Mouse (Mus musculus) midbrain, embryonic 15.5 days (tissue): ENCODE measurements around the gene Arcn1. TPM values are rescaled to one million over a fixed set of nuclear protein-coding genes. Genes with fewer than 3 reads are reported as not detected.

Source experiments
- ATAC-seq: fragments of 200-750 bp; cut with Nextera tagmentation; replicated peaks from 2 replicates; pipeline ENCODE4 v1.8.0; 2017; ENCODE audit warnings: moderate TSS enrichment
- H3K27ac ChIP-seq: fragments of 300-500 bp; sonication (generic); 2 replicates; pipeline ENCODE4 v1.5.1; 2015; ENCODE audit warnings: mild to moderate bottlenecking, inconsistent platforms
- H3K27me3 ChIP-seq: fragments of 300-500 bp; sonication (generic); replicated peaks from 2 replicates; pipeline ENCODE4 v1.6.1; 2015; ENCODE audit warnings: inconsistent platforms
- H3K36me3 ChIP-seq: fragments of 300-500 bp; sonication (generic); replicated peaks from 2 replicates; pipeline ENCODE4 v1.6.1; 2015; ENCODE audit warnings: inconsistent platforms
- H3K4me1 ChIP-seq: fragments of 300-500 bp; sonication (generic); 2 replicates; pipeline ENCODE4 v1.6.1; 2015; ENCODE audit warnings: inconsistent platforms
- H3K4me2 ChIP-seq: fragments of 300-500 bp; sonication (generic); 2 replicates; pipeline ENCODE4 v1.6.1; 2015; ENCODE audit warnings: inconsistent platforms, mild to moderate bottlenecking, moderate library complexity
- H3K4me3 ChIP-seq: fragments of 300-500 bp; sonication (generic); 2 replicates; pipeline ENCODE4 v1.5.1; 2015; ENCODE audit warnings: mild to moderate bottlenecking, inconsistent platforms
- H3K9ac ChIP-seq: fragments of 300-500 bp; sonication (generic); 2 replicates; pipeline ENCODE4 v1.6.1; 2015; ENCODE audit warnings: mild to moderate bottlenecking, inconsistent platforms
- H3K9me3 ChIP-seq: fragments of 300-500 bp; sonication (generic); 2 replicates; pipeline ENCODE4 v1.6.1; 2016; ENCODE audit warnings: inconsistent platforms
- WGBS: fragments of 180-500 bp; shearing (Covaris S2); methylation state at CpG from one replicate; pipeline ENCODE4 v1.1.7; 2015; ENCODE audit warnings: mixed read lengths; 5-methylcytosine and 5-hydroxymethylcytosine counted together
- polyA plus RNA-seq: library from polyadenylated mRNA; unstranded; fragments of >200 nt; fragmentation: Nextera tagmentation; extraction: Ambion mirVana; gene quantifications from 2 replicates; pipeline ENCODE4 v1.2.1, GENCODE M21; 2015

Gene Arcn1
- 134 and 136 TPM in 2 replicates for polyA plus RNA-seq

GRCm38 (mm10) chr9:44767101-44768028, at the start of gene Arcn1, which contains the start of gene Ift46:
Arcn1 (minus strand) TSS chr9:44767845.
Ift46 (plus strand) TSS chr9:44767908.
- Histone ChIP-seq H3K27me3 (no peaks in the 10 kb centered on the region), H3K36me3 (no peaks in the 10 kb centered on the region), H3K27ac (peak within 1 kb of the TSS; percentile 98), H3K9me3 (no peaks in the 10 kb centered on the region), H3K4me1 (peaks cover 25% of the 10 kb centered on the region), H3K9ac (peak within 1 kb of the TSS; percentile 98), H3K4me3 (peak within 1 kb of the TSS; percentile 77), H3K4me2 (peak within 1 kb of the TSS; percentile 78)
- peak; percentile 92 for ATAC-seq
- WGBS = under 1% methylated on average over 82 of the region's 82 CpGs

DNA sequence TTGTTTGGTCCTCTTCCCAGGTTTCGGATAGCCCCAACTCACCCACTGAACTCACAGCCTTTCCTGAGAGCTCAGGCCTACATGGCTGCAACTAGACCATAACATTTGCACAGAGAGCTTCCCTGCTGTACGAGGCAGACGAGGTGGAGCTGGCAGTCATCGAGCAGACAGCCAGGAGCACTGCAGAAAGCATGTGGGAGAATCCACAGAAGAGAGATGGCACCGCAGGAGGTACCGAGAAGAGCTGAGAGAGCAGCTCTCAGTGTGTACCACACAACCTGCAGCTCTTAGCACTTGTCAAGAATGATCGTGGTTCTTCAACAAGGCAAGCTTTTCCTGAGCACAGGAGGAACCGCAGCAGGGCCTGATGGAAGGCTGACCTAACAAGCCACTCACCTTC, 46.5 kb upstream of the Arcn1 start:
- Histone ChIP-seq H3K9ac (no peak overlapping the region), H3K27ac (no peak overlapping the region), H3K9me3 (no peaks in the 10 kb centered on the region), H3K4me1 (no peaks in the 10 kb centered on the region), H3K4me2 (no peak overlapping the region), H3K27me3 (no peaks in the 10 kb centered on the region), H3K4me3 (no peak overlapping the region), H3K36me3 (peaks cover 94% of the 10 kb centered on the region)
- WGBS = 95% methylated on average over 8 of the region's 8 CpGs
- ATAC-seq = no peak

DNA sequence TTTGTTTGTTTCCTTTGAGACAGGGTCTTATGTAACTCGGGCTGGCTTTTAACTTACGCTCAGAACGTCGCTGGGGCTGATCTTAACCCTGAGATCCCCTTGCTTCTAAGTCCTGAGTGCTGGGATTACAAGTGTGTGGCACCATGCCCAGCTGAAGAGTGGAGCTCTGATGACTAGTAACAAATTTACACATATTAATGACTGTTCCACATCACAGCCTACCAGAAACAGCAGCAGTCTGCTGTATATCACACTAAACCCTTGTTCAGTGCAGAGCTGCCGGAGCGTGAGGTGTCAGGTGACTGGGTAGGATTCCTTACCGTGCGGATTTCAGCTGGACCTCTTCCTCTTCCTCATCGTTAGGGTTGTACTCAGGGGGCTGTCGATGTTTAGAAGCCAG, 42.7 kb upstream of the Arcn1 start:
- no peak overlapping the region for H3K27ac ChIP-seq
- no peaks in the 10 kb centered on the region for H3K4me1 ChIP-seq
- no peak overlapping the region for H3K4me3 ChIP-seq
- 92% methylated on average over 10 of the region's 10 CpGs for WGBS
- no peaks in the 10 kb centered on the region for H3K27me3 ChIP-seq
- no peak for ATAC-seq
- no peaks in the 10 kb centered on the region for H3K9me3 ChIP-seq
- no peak overlapping the region for H3K9ac ChIP-seq
- H3K4me2 ChIP-seq = no peak overlapping the region
- peaks cover 90% of the 10 kb centered on the region for H3K36me3 ChIP-seq

DNA sequence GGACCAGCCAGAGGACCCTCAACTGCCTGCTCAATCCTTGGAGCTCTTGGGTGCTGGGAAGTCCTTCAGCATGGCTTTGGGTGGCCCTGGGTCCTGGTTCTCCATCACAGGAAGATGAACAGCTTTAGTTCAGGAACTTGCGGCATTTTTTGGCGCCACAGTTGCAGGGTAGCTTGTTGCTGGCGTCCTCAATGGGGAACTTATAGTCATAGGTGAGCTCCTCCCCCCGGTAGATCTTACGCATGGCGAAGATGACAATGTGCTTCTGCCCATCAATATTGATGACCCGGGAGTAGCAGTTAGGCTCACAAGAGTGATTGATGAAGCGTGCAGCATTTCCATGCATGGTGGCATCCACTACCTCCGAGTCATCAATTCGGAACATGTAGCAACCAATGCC, 40.1 kb upstream of the Arcn1 start:
- 95% methylated on average over 10 of the region's 10 CpGs for WGBS
- H3K4me3 ChIP-seq = no peak overlapping the region
- ATAC-seq = no peak
- no peaks in the 10 kb centered on the region for H3K4me1 ChIP-seq
- H3K27me3 ChIP-seq = no peaks in the 10 kb centered on the region
- H3K36me3 ChIP-seq = peaks cover 64% of the 10 kb centered on the region
- H3K4me2 ChIP-seq = no peak overlapping the region
- H3K9me3 ChIP-seq = no peaks in the 10 kb centered on the region
- no peak overlapping the region for H3K9ac ChIP-seq
- no peak overlapping the region for H3K27ac ChIP-seq

DNA sequence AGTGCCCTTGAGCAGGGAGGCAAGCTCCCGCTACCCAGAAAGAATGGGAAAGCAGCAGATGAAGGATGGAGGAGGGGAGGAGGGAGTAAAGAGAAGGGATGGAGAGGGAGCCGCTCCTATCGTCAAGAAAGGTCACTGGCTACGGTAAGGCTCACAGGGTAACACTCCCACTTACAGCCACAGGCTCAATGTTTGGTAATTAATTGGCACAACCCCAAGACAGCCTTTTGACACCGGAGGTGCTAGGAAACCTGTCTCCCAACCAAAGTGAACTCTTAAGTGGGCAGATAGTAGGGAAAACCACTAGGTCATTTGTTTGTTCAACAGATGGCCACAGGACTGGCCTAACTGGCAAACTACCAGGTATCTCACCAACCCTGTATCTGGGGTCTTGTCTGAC, 39.5 kb upstream of the Arcn1 start:
- H3K9ac ChIP-seq = no peak overlapping the region
- 74% methylated on average over 5 of the region's 5 CpGs for WGBS
- no peak overlapping the region for H3K4me2 ChIP-seq
- H3K36me3 ChIP-seq = peaks cover 59% of the 10 kb centered on the region
- H3K4me1 ChIP-seq = no peaks in the 10 kb centered on the region
- no peaks in the 10 kb centered on the region for H3K9me3 ChIP-seq
- no peak for ATAC-seq
- no peaks in the 10 kb centered on the region for H3K27me3 ChIP-seq
- H3K27ac ChIP-seq = no peak overlapping the region
- no peak overlapping the region for H3K4me3 ChIP-seq

GRCm38 (mm10) chr9:44805536-44805935, 37.9 kb upstream of the Arcn1 start:
- WGBS = 93% methylated on average over 5 of the region's 5 CpGs
- Histone ChIP-seq H3K36me3 (peaks cover 47% of the 10 kb centered on the region), H3K27me3 (peaks cover 7% of the 10 kb centered on the region; the same call in 1 of the 2 replicates)

DNA sequence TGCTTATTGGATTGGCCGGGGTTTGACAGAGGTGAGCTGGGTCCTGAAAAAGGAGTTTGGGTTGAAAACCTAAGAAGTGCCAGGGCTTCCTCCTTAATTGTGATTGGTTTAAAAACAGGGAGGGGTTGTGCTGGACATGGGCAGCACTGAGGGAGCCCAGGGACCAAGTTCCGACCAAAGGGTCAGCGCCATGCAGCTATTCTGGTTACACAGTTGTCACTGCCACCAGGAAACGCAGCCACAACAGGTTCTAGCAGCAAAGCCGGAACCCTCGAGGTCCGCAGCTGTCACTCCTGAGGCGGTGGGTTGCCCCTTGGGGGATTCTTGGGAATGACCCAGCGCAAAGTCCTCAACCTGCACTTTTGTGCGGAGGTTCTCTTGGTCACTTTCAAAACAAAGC, 37.0 kb upstream of the Arcn1 start:
- no peaks in the 10 kb centered on the region for H3K9me3 ChIP-seq
- no peak overlapping the region for H3K4me2 ChIP-seq
- H3K4me1 ChIP-seq = peaks cover 8% of the 10 kb centered on the region
- no peak for ATAC-seq
- H3K36me3 ChIP-seq = peaks cover 38% of the 10 kb centered on the region
- H3K27me3 ChIP-seq = peaks cover 7% of the 10 kb centered on the region; the same call in 1 of the 2 replicates
- H3K27ac ChIP-seq = no peak overlapping the region
- WGBS = 93% methylated on average over 10 of the region's 10 CpGs
- no peak overlapping the region for H3K4me3 ChIP-seq
- H3K9ac ChIP-seq = no peak overlapping the region

More at GRCm38 (mm10) chr9:44805536-44805935, 37.9 kb upstream of the Arcn1 start:
- ATAC-seq = no peak
- Histone ChIP-seq H3K4me1 (no peaks in the 10 kb centered on the region), H3K9ac (no peak overlapping the region), H3K9me3 (no peaks in the 10 kb centered on the region), H3K4me3 (no peak overlapping the region), H3K27ac (no peak overlapping the region), H3K4me2 (no peak overlapping the region)

DNA sequence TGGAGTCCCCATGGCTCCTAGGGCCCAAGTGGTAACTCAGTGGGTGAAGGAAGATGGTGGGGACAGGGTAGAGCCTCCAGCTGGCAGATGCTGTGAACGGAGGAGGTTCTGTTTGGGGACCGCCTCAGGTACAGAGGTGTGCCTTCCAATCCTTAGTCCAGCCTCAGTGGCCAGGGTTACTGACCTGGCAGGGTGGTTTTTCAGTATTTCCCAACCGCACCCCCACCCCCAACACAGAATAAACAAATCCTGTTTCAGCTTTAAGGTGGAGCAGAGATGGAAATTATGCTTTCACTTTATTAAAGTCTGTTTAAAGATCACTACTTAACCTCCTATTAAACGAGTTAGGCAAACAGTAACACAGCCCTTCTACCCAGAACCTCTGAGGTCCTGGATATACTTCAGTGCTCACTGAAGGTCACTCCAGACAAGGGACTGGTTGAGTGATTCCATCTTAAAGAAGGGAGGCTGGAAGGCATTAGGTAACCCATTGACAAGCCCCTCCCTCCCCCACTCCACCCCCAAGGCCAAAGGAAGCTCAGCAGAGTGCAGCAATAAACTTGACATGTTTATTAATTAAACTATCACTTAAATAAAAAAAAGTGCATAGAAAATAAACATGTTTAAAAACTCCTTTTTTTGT, 35.3 kb upstream of the Arcn1 start, which contains the start of gene Ttc36:
Gene Ttc36 (minus strand): TSS at position 265 of the 643 bp plus-strand sequence.
- peaks cover 20% of the 10 kb centered on the region for H3K4me1 ChIP-seq
- H3K9me3 ChIP-seq = no peaks in the 10 kb centered on the region
- H3K27me3 ChIP-seq = peaks cover 11% of the 10 kb centered on the region; the same call in 1 of the 2 replicates
- ATAC-seq = no peak
- no peak within 1 kb of the TSS for H3K9ac ChIP-seq
- H3K36me3 ChIP-seq = peaks cover 21% of the 10 kb centered on the region
- 75% methylated on average over 4 of the region's 4 CpGs for WGBS
- no peak within 1 kb of the TSS for H3K4me3 ChIP-seq
- no peak within 1 kb of the TSS for H3K27ac ChIP-seq
- no peak within 1 kb of the TSS for H3K4me2 ChIP-seq

DNA sequence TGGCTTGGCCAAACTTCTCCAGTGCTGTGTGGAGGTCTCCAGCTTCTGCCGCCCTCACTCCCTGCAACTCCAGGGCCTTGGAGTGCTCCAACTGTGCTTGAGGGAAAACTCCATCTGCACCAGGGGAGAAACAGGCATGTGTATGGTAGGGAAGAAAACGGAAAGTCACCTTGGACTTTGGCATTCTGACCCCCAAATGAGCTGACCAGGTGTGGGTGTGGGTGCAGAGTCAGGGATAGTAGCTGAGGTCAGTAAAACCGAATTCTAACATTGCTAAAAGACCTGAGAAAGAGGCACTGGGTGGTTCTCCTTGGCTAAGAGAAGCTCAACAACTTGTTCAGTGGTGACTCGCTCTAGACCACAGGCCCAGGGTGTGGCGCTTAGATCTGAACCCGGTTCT, 34.0 kb upstream of the Arcn1 start:
- no peak overlapping the region for H3K4me3 ChIP-seq
- H3K9ac ChIP-seq = no peak overlapping the region
- H3K36me3 ChIP-seq = peaks cover 9% of the 10 kb centered on the region
- H3K4me2 ChIP-seq = no peak overlapping the region
- WGBS = 88% methylated on average over 6 of the region's 6 CpGs
- H3K27ac ChIP-seq = no peak overlapping the region
- ATAC-seq = no peak
- peaks cover 12% of the 10 kb centered on the region; the same call in 1 of the 2 replicates for H3K27me3 ChIP-seq
- no peaks in the 10 kb centered on the region for H3K9me3 ChIP-seq
- H3K4me1 ChIP-seq = peaks cover 21% of the 10 kb centered on the region

DNA sequence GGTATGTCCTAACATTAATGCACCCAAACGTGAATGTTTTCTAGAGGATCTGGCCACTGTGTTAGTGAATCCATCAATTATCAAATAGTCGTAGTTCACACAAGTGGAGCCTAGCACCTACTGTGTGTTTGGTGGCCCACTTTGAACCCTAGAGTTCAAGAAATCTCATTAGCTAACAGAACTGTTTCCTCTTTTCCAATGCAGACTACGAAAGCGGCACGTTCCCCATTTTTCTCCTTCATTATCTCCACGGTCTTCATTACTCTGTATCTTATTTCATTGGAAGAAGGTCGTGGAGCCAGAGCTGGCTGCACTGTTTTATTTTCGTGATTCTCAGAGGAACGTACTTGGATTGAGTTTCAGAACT, 32.3 kb upstream of the Arcn1 start:
- WGBS = 35% methylated on average over 9 of the region's 9 CpGs
- peak overlapping the region; percentile 60 for H3K4me3 ChIP-seq

DNA sequence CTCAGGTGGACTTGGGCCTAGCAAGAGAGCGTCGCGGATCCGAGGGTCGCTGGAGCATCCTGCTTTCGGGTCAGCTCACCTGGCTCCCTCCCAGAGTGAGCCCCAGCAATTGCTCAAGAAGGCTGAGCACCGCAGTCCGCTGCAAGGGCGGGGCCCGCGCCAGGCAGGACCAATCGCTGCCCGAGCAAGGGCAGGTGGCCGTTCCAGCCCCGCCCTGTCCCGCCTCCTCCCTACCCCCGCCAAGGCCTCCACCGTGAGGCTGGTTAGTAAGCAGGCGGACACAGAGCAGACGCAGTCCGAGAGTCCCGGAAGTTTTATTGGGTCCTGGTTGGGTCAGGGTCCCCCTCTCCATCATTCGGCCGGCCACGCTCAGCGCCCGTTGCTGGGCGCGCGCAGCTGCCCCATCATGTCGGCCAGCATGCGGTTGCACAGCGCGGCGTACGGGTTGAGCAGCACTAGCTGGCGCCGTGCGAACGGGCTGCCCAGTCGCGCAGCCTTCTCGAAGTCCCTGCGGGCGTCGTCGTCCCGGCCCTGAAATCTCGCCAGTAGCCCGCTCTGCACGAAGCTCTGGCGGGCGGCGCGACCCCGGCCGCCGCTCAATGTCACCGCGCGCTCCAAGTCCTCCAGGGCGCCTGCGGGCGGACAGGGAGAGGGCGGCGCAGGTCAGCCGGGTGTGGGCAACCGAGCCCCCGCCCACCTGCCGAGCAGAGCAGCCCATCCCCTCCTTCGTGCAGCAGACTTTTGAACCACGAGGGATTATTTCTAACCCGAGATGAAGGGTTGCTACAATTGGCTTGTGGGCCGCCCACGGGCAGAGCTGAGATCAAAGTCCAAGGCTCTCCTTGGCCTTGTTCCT, 31.7 kb upstream of the Arcn1 start, which contains the start of gene Tmem25:
Gene Tmem25 (minus strand): TSS at position 206 of the 856 bp plus-strand sequence.
- peaks cover 21% of the 10 kb centered on the region for H3K4me1 ChIP-seq
- peak within 1 kb of the TSS; percentile 60 for H3K4me3 ChIP-seq
- H3K9ac ChIP-seq = peak within 1 kb of the TSS; percentile 62
- ATAC-seq = peak; percentile 98
- H3K27ac ChIP-seq = peak within 1 kb of the TSS; percentile 72
- peaks cover 12% of the 10 kb centered on the region; the same call in 1 of the 2 replicates for H3K27me3 ChIP-seq
- WGBS = under 1% methylated on average over 75 of the region's 75 CpGs
- no peaks in the 10 kb centered on the region for H3K9me3 ChIP-seq
- peak within 1 kb of the TSS; percentile 90 for H3K4me2 ChIP-seq
- H3K36me3 ChIP-seq = no peaks in the 10 kb centered on the region

More for the DNA sequence above, 32.3 kb upstream of the Arcn1 start:
- ATAC-seq = no peak
- H3K36me3 ChIP-seq = no peaks in the 10 kb centered on the region; the same call in 1 of the 2 replicates
- H3K4me1 ChIP-seq = peaks cover 21% of the 10 kb centered on the region
- no peaks in the 10 kb centered on the region for H3K9me3 ChIP-seq
- H3K9ac ChIP-seq = peak overlapping the region; percentile 62
- H3K27me3 ChIP-seq = peaks cover 12% of the 10 kb centered on the region; the same call in 1 of the 2 replicates
- H3K4me2 ChIP-seq = peak overlapping the region; percentile 90
- peak overlapping the region; percentile 72; the same call in 1 of the 2 replicates for H3K27ac ChIP-seq
